Mouse (Mus musculus) lung, postnatal 14 days (tissue): Measurements from ENCODE around the gene Clk3.
A peak's percentile ranks its signal among the peaks of the same experiment; 100 is the strongest.
"Not testable (repeated sequence)": the region's sequence is repeated elsewhere in the genome, so short reads cannot be mapped to it uniquely, and the experiment has no call there.

ENCODE experiments used
- DNase-seq: peaks from one replicate; pipeline ENCODE4 v3.0.0; 2021

The Clk3 gene

GRCm38 (mm10) chr9:57720736-57721135, 44.9 kb downstream of the Clk3 start:
- no peak for DNase-seq

- DNase-seq = no peak
Observed at GRCm38 (mm10) chr9:57718408-57718807, 47.3 kb downstream of the Clk3 start.

GRCm38 (mm10) chr9:57712194-57712593, 53.5 kb downstream of the Clk3 start:
- DNase-seq = no peak

DNA sequence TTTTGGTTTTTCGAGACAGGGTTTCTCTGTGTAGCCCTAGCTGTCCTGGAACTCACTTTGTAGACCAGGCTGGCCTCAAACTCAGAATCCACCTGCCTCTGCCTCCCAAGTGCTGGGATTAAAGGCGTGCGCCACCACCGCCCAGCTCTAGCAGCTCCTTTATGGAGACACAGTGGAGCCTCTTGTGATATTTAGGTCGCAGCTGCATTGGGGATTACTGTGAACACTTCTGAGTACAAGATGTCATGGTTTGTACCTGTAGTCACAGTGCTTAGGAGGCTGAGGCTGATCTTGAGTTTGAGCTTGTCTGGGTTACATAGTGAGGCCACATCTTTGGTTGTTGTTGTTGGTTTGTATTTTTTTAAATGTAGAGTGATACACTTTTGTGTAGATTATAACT, 55.4 kb downstream of the Clk3 start:
- not testable (repeated sequence) for DNase-seq

- peak; percentile 55 for DNase-seq
Observed at GRCm38 (mm10) chr9:57708720-57709274, 56.9 kb downstream of the Clk3 start.

DNA sequence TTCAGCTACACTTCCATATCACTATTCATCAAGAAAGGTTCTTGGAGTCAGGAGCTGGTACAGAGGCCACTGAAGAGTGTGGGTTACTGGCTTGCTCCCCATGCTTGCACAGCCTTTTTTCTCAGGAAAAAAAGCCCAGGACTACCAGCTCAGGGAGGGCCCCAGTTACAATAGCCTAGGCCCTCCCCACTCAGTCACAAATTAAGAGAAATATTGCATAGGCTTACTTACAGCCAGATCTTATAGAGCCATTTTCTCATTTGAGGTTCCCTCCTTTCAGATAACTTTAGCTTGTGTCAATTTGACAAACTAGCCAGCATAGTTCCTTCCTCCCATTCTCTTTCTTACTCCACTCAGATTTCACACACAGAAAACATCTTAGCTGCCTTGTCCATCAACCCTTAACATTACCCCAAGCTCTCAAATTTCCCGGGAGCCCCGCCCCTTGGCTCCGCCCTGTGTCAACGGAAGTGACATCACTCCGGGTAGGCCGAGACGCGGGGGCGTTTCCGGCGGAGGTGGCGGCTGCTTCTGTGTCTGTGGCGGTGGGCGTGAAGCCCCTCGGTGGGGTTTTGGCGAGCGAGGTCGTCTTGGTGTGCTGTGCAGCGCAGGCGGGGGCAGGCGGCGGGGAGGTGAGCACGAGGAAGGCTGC, 57.5 kb downstream of the Clk3 start, which contains the start of gene Edc3:
Gene Edc3, plus strand, starts transcription at position 473 of the 652 bp plus-strand sequence.
- peak; percentile 94 for DNase-seq

- DNase-seq = no peak
Observed at GRCm38 (mm10) chr9:57706496-57706895, 59.2 kb downstream of the Clk3 start.
